Mouse (Mus musculus): ENCODE measurements around the gene Elf2. TPM values are rescaled to one million over a fixed set of nuclear protein-coding genes. Genes with fewer than 3 reads are reported as not detected.
"Not testable (repeated sequence)": the region's sequence is repeated elsewhere in the genome, so short reads cannot be mapped to it uniquely, and the experiment has no call there.

The Elf2 gene
- polyA plus RNA-seq, 1 experiment: 21.2 TPM

GRCm38 (mm10) chr3:51350806-51351205 lies 10.3 kb upstream of the Elf2 start:
- no peaks in the 10 kb centered on the region for H3K27me3 ChIP-seq (ENCODE audit: control insufficient read depth, insufficient read depth, low read length)
- H3K4me3 ChIP-seq (ENCODE audit: low read depth, low read length): no peak overlapping the region
- no peaks in the 10 kb centered on the region; the same call in 1 of the 2 replicates for H3K4me1 ChIP-seq (ENCODE audit: control insufficient read depth, insufficient read depth, insufficient read length, low read length)
- WGBS: 62% methylated on average over 3 of the region's 3 CpGs
- no peaks in the 10 kb centered on the region for H3K36me3 ChIP-seq (ENCODE audit: control insufficient read depth, insufficient read depth, low read length)
- no peak overlapping the region for H3K27ac ChIP-seq (ENCODE audit: insufficient read depth, low read depth, low read length)
- TF ChIP-seq POLR2A (IDR thresholded peaks at IDR 0.05; ENCODE audit: low read depth, low read length) (no peak), CTCF (IDR thresholded peaks at IDR 0.05; ENCODE audit: extremely low read depth, insufficient read length, insufficient replicate concordance, low read depth, low read length) (no peak)

GRCm38 (mm10) chr3:51348646-51349238 lies 8.3 kb upstream of the Elf2 start:
- Histone ChIP-seq H3K4me3 (ENCODE audit: low read depth, low read length) (no peak overlapping the region), H3K36me3 (ENCODE audit: control insufficient read depth, insufficient read depth, low read length) (no peaks in the 10 kb centered on the region), H3K27me3 (ENCODE audit: control insufficient read depth, insufficient read depth, low read length) (no peaks in the 10 kb centered on the region), H3K27ac (ENCODE audit: insufficient read depth, low read depth, low read length) (no peak overlapping the region), H3K4me1 (ENCODE audit: control insufficient read depth, insufficient read depth, insufficient read length, low read length) (no peaks in the 10 kb centered on the region; the same call in 1 of the 2 replicates)
- 62% methylated on average over 3 of the region's 3 CpGs for WGBS
- TF ChIP-seq POLR2A (IDR thresholded peaks at IDR 0.05; ENCODE audit: low read depth, low read length): no peak
- no peak for TF ChIP-seq CTCF (IDR thresholded peaks at IDR 0.05; ENCODE audit: extremely low read depth, insufficient read length, insufficient replicate concordance, low read depth, low read length)

GRCm38 (mm10) chr3:51345017-51345416 lies 4.6 kb upstream of the Elf2 start:
- not testable (repeated sequence) for H3K27ac ChIP-seq (ENCODE audit: insufficient read depth, low read depth, low read length); H3K4me3 ChIP-seq (ENCODE audit: low read depth, low read length); H3K27me3 ChIP-seq (ENCODE audit: control insufficient read depth, insufficient read depth, low read length); H3K36me3 ChIP-seq (ENCODE audit: control insufficient read depth, insufficient read depth, low read length); H3K4me1 ChIP-seq (ENCODE audit: control insufficient read depth, insufficient read depth, insufficient read length, low read length)
- 90% methylated on average over 2 of the region's 2 CpGs for WGBS

GRCm38 (mm10) chr3:51344182-51344581 lies 3.7 kb upstream of the Elf2 start:
- not testable (repeated sequence) for H3K4me1 ChIP-seq (ENCODE audit: control insufficient read depth, insufficient read depth, insufficient read length, low read length); H3K27ac ChIP-seq (ENCODE audit: insufficient read depth, low read depth, low read length); H3K4me3 ChIP-seq (ENCODE audit: low read depth, low read length); H3K27me3 ChIP-seq (ENCODE audit: control insufficient read depth, insufficient read depth, low read length); H3K36me3 ChIP-seq (ENCODE audit: control insufficient read depth, insufficient read depth, low read length)
- WGBS: 92% methylated on average over 6 of the region's 6 CpGs

- Histone ChIP-seq H3K27me3 (ENCODE audit: control insufficient read depth, insufficient read depth, low read length) (no peaks in the 10 kb centered on the region), H3K4me1 (ENCODE audit: control insufficient read depth, insufficient read depth, insufficient read length, low read length) (peaks cover 2% of the 10 kb centered on the region), H3K4me3 (ENCODE audit: low read depth, low read length) (no peak overlapping the region), H3K36me3 (ENCODE audit: control insufficient read depth, insufficient read depth, low read length) (no peaks in the 10 kb centered on the region), H3K27ac (ENCODE audit: insufficient read depth, low read depth, low read length) (no peak overlapping the region)
- 83% methylated on average over 4 of the region's 4 CpGs for WGBS
- TF ChIP-seq CTCF (IDR thresholded peaks at IDR 0.05; ENCODE audit: extremely low read depth, insufficient read length, insufficient replicate concordance, low read depth, low read length): no peak
- no peak for TF ChIP-seq POLR2A (IDR thresholded peaks at IDR 0.05; ENCODE audit: low read depth, low read length)
These were observed 2.8 kb upstream of the Elf2 start for GRCm38 (mm10) chr3:51343260-51343659.

GRCm38 (mm10) chr3:51342152-51342551 lies 1.7 kb upstream of the Elf2 start:
- H3K4me3 ChIP-seq (ENCODE audit: low read depth, low read length): peak overlapping the region; percentile 87
- no peaks in the 10 kb centered on the region for H3K27me3 ChIP-seq (ENCODE audit: control insufficient read depth, insufficient read depth, low read length)
- WGBS: 8% methylated on average over 9 of the region's 9 CpGs
- H3K27ac ChIP-seq (ENCODE audit: insufficient read depth, low read depth, low read length): peak overlapping the region; percentile 80
- no peaks in the 10 kb centered on the region for H3K36me3 ChIP-seq (ENCODE audit: control insufficient read depth, insufficient read depth, low read length)
- peaks cover 2% of the 10 kb centered on the region for H3K4me1 ChIP-seq (ENCODE audit: control insufficient read depth, insufficient read depth, insufficient read length, low read length)
- TF ChIP-seq POLR2A (IDR thresholded peaks at IDR 0.05; ENCODE audit: low read depth, low read length): no peak
- no peak for TF ChIP-seq CTCF (IDR thresholded peaks at IDR 0.05; ENCODE audit: extremely low read depth, insufficient read length, insufficient replicate concordance, low read depth, low read length)

- Histone ChIP-seq H3K4me1 (ENCODE audit: control insufficient read depth, insufficient read depth, insufficient read length, low read length) (peaks cover 2% of the 10 kb centered on the region), H3K27me3 (ENCODE audit: control insufficient read depth, insufficient read depth, low read length) (no peaks in the 10 kb centered on the region), H3K4me3 (ENCODE audit: low read depth, low read length) (peak overlapping the region; percentile 87), H3K36me3 (ENCODE audit: control insufficient read depth, insufficient read depth, low read length) (no peaks in the 10 kb centered on the region), H3K27ac (ENCODE audit: insufficient read depth, low read depth, low read length) (peak overlapping the region; percentile 89)
- WGBS: 1% methylated on average over 86 of the region's 86 CpGs
- TF ChIP-seq CTCF (IDR thresholded peaks at IDR 0.05; ENCODE audit: extremely low read depth, insufficient read length, insufficient replicate concordance, low read depth, low read length) (no peak), POLR2A (IDR thresholded peaks at IDR 0.05; ENCODE audit: low read depth, low read length) (no peak; the same call in none of the 2 replicates)
These were observed 1.0 kb upstream of the Elf2 start for GRCm38 (mm10) chr3:51341268-51342081.
